Mouse (Mus musculus): ENCODE measurements around the gene Btbd3. TPM values are rescaled to one million over a fixed set of nuclear protein-coding genes. Genes with fewer than 3 reads are reported as not detected.
A peak's percentile ranks its signal among the peaks of the same experiment; 100 is the strongest.

The Btbd3 gene
- polyA plus RNA-seq, 1 experiment from 2014 or later, result 13.0 TPM

DNA sequence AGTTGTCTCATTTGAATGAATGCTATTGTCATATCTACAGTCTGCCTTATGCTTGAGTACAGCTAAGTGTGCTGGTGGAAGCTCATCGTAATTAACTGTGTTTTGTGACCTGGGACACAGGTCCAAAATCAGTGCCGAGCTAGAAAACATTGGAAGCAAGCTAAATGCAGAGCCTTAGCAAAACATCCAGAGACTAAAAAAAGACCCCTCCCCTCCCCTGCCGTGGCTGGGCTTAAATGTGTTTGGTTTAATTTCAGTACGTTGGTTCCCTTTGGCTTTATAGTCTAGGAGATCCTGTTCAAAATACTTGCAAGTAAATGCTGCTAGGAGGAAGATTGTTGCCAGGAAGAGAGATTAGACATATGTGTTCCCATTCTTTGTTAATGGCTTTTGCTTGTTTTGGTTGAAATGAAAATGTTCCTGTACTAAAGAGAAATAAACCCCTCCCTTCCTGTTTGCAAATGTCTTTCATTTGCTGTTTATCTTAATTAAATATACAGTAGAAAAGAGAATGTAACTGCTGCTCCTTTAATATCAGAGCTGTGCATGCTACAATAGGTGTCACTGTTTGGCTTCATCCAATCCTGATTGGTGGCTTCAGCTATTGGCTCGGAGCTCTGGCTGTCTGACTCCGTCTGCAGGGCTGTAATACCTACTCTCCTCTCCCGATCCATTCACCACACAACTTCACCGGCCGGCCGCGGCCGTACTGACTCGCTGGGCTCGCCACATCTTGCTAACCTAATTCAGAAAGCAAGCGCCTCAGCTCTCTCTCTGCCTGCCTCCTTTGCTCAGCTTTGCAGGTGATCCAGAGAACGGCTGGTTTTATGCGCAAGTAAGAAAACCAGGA lies 21.7 kb downstream of the Btbd3 start:
- TF ChIP-seq CTCF (IDR thresholded peaks at IDR 0.05; ENCODE audit: low read depth), result peak; percentile 26; the same call in 1 of the 2 replicates
- H3K9ac ChIP-seq (ENCODE audit: low read depth, low read length), result peak overlapping the region; percentile 40; the same call in 1 of the 2 replicates
- ATAC-seq (replicated peaks; ENCODE audit: low FRiP score, low read depth) (peak; percentile 87), DNase-seq (ENCODE audit: low spot score) (peak; percentile 89)
- H3K27ac ChIP-seq, result peak overlapping the region; percentile 64
- peak overlapping the region; percentile 34 for H3K4me3 ChIP-seq (replicated peaks; ENCODE audit: low read depth, low read length)
- peak overlapping the region; percentile 60 for H3K4me2 ChIP-seq (ENCODE audit: low read length)
- WGBS, result 10% methylated on average over 17 of the region's 17 CpGs
- H3K27me3 ChIP-seq (ENCODE audit: insufficient read depth, low read length), result no peaks in the 10 kb centered on the region
- no peaks in the 10 kb centered on the region for H3K36me3 ChIP-seq (ENCODE audit: insufficient read depth, low read length)
- H3K4me1 ChIP-seq (replicated peaks; ENCODE audit: insufficient read depth, low read length), result peaks cover 19% of the 10 kb centered on the region
- no peaks in the 10 kb centered on the region for H3K9me3 ChIP-seq (replicated peaks; ENCODE audit: low read length)

DNA sequence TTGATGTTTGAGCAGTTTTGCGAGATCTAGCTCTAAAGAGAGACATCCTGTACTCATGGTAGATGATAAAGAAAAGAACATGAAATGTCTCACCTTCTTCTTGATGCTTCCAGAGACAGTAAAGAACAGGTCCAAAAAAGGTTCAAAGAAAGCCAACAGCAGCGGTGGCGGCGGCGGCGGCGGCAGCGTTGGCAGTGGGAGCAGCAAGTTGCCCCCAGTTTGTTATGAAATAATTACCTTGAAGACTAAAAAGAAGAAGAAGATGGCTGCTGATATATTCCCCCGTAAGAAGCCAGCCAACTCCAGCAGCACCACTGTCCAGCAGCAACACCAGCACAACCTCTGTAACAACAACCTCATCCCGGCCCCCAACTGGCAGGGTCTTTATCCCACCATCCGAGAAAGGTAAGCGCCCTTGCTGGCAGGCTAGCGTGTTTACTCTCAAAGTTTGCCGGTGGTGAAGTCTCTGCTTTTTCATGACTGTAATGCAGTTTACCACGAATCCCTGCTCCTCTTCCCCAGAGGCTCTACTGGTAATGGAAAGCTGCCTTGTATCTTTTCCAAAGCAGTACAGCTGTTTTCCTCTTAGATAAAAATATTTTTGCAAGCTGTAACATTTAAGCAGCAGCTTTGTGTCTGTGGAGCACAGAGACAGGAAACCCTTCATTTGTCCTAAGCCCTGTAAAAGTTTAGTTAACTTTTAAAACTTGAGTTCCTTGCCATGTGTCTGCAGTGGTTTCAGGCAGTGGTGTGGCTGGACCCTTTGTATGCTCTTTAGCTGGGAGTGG lies 22.7 kb downstream of the Btbd3 start:
- TF ChIP-seq CTCF (IDR thresholded peaks at IDR 0.05; ENCODE audit: low read depth), result no peak
- DNase-seq (ENCODE audit: low spot score) (peak; percentile 60), ATAC-seq (replicated peaks; ENCODE audit: low FRiP score, low read depth) (no peak)
- Histone ChIP-seq H3K4me1 (replicated peaks; ENCODE audit: insufficient read depth, low read length) (peaks cover 15% of the 10 kb centered on the region), H3K9ac (ENCODE audit: low read depth, low read length) (peak overlapping the region; percentile 40; the same call in 1 of the 2 replicates), H3K36me3 (ENCODE audit: insufficient read depth, low read length) (peaks cover 9% of the 10 kb centered on the region; the same call in 1 of the 2 replicates), H3K9me3 (replicated peaks; ENCODE audit: low read length) (no peaks in the 10 kb centered on the region), H3K27me3 (ENCODE audit: insufficient read depth, low read length) (no peaks in the 10 kb centered on the region), H3K27ac (peak overlapping the region; percentile 64), H3K4me3 (replicated peaks; ENCODE audit: low read depth, low read length) (peak overlapping the region; percentile 34), H3K4me2 (ENCODE audit: low read length) (peak overlapping the region; percentile 60)
- 67% methylated on average over 15 of the region's 15 CpGs for WGBS

DNA sequence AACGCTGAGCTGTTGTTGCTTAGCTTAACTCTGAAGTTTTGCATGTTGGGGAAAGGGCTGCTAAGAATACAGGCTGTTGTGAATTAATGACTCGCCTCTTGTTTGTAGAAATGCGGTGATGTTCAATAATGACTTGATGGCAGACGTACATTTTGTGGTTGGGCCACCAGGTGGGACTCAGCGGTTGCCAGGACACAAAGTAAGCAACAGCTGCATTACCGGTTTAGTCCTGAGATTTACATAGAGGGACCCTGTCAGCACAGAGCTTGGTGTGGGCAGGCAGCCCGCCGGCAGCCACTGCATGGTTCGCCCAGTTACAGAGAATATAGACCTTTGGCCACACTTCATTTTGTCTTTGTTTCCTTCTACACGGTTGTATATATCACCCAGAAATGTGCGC lies 23.3 kb downstream of the Btbd3 start:
- H3K4me2 ChIP-seq (ENCODE audit: low read length), result peak overlapping the region; percentile 60
- TF ChIP-seq CTCF (IDR thresholded peaks at IDR 0.05; ENCODE audit: low read depth), result peak; percentile 20; the same call in 1 of the 2 replicates
- no peaks in the 10 kb centered on the region for H3K27me3 ChIP-seq (ENCODE audit: insufficient read depth, low read length)
- H3K9me3 ChIP-seq (replicated peaks; ENCODE audit: low read length), result no peaks in the 10 kb centered on the region
- peak overlapping the region; percentile 34 for H3K4me3 ChIP-seq (replicated peaks; ENCODE audit: low read depth, low read length)
- DNase-seq (ENCODE audit: low spot score) (peak; percentile 50), ATAC-seq (replicated peaks; ENCODE audit: low FRiP score, low read depth) (no peak)
- peaks cover 13% of the 10 kb centered on the region; the same call in 1 of the 2 replicates for H3K36me3 ChIP-seq (ENCODE audit: insufficient read depth, low read length)
- 50% methylated on average over 11 of the region's 11 CpGs for WGBS
- H3K9ac ChIP-seq (ENCODE audit: low read depth, low read length), result 0 out of 2 replicates have a peak overlapping the region, but pooled peaks have one; percentile 31
- H3K27ac ChIP-seq, result peak overlapping the region; percentile 64
- H3K4me1 ChIP-seq (replicated peaks; ENCODE audit: insufficient read depth, low read length), result peaks cover 14% of the 10 kb centered on the region

- no peaks in the 10 kb centered on the region for H3K9me3 ChIP-seq (replicated peaks; ENCODE audit: low read length)
- H3K4me1 ChIP-seq (replicated peaks; ENCODE audit: insufficient read depth, low read length), result peaks cover 14% of the 10 kb centered on the region
- H3K4me3 ChIP-seq (replicated peaks; ENCODE audit: low read depth, low read length), result peak overlapping the region; percentile 34
- peaks cover 17% of the 10 kb centered on the region; the same call in 1 of the 2 replicates for H3K36me3 ChIP-seq (ENCODE audit: insufficient read depth, low read length)
- whole genome bisulfite sequencing, result 39% methylated on average over 17 of the region's 17 CpGs
- H3K9ac ChIP-seq (ENCODE audit: low read depth, low read length), result no peak overlapping the region
- TF ChIP-seq CTCF (IDR thresholded peaks at IDR 0.05; ENCODE audit: low read depth), result peak; percentile 61
- H3K27ac ChIP-seq, result no peak overlapping the region
- no peak for ATAC-seq (replicated peaks; ENCODE audit: low FRiP score, low read depth)
- peak overlapping the region; percentile 60 for H3K4me2 ChIP-seq (ENCODE audit: low read length)
- DNase-seq (ENCODE audit: low spot score), result peak; percentile 85
- H3K27me3 ChIP-seq (ENCODE audit: insufficient read depth, low read length), result no peaks in the 10 kb centered on the region
These were observed 23.9 kb downstream of the Btbd3 start for GRCm38 (mm10) chr2:138280225-138280711.

GRCm38 (mm10) chr2:138281550-138282201 lies 25.3 kb downstream of the Btbd3 start:
- Histone ChIP-seq H3K27me3 (ENCODE audit: insufficient read depth, low read length) (no peaks in the 10 kb centered on the region), H3K4me1 (replicated peaks; ENCODE audit: insufficient read depth, low read length) (peaks cover 11% of the 10 kb centered on the region), H3K36me3 (ENCODE audit: insufficient read depth, low read length) (peaks cover 23% of the 10 kb centered on the region; the same call in 1 of the 2 replicates), H3K9me3 (replicated peaks; ENCODE audit: low read length) (no peaks in the 10 kb centered on the region), H3K9ac (ENCODE audit: low read depth, low read length) (no peak overlapping the region), H3K4me3 (replicated peaks; ENCODE audit: low read depth, low read length) (no peak overlapping the region), H3K4me2 (ENCODE audit: low read length) (peak overlapping the region; percentile 27; the same call in 1 of the 2 replicates), H3K27ac (no peak overlapping the region)
- peak; percentile 58 for TF ChIP-seq CTCF (IDR thresholded peaks at IDR 0.05; ENCODE audit: low read depth)
- ATAC-seq (replicated peaks; ENCODE audit: low FRiP score, low read depth) (no peak), DNase-seq (ENCODE audit: low spot score) (peak; percentile 39)
- WGBS, result 75% methylated on average over 10 of the region's 10 CpGs

Data from kidney, postnatal 0 days (tissue).